Mouse (Mus musculus) thymus, adult 18-20 months (tissue): ENCODE data around the gene Kcnma1.

ENCODE experiments used
- DNase-seq, 2 experiments: peaks; one replicate each; pipeline ENCODE4 v3.0.0; 2022; ENCODE audit warnings: mixed read lengths in 2 of 2

Gene Kcnma1

DNA sequence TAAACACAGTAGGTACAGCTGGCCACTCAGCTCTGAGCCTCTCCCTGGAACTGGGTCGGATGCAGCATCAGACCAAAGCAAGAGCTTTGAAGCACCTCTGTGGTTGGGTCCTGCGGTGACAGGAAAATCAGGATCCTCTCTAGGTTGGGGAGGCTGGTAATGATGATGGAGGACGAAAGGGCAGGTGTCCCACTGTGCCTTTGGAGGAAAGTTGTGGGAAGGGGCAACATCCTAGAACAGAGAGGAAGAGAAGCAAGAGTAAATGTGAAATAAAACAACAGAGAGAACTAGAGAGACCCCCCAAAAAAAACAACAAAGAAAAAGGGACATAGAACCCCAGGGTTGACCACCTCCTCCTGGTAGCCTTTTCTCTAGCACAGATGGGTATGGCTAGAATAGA lies at the start of gene Kcnma1:
Kcnma1 (minus strand) TSS at position 101 of the 400 bp plus-strand sequence.
- DNase-seq, result no peak

- no peak for DNase-seq
Observed at GRCm38 (mm10) chr14:24059747-24060146, 45.5 kb upstream of the Kcnma1 start.

GRCm38 (mm10) chr14:24059287-24059686 lies 45.0 kb upstream of the Kcnma1 start:
- DNase-seq, result no peak

GRCm38 (mm10) chr14:24051821-24052220 lies 37.5 kb upstream of the Kcnma1 start:
- DNase-seq, result no peak

- DNase-seq, result no peak
Observed at GRCm38 (mm10) chr14:24036609-24037008, 22.3 kb upstream of the Kcnma1 start.

- DNase-seq, result no peak
Observed at GRCm38 (mm10) chr14:24036208-24036535, 21.9 kb upstream of the Kcnma1 start.

GRCm38 (mm10) chr14:24035486-24036207 lies 21.4 kb upstream of the Kcnma1 start:
- DNase-seq, result no peak

DNA sequence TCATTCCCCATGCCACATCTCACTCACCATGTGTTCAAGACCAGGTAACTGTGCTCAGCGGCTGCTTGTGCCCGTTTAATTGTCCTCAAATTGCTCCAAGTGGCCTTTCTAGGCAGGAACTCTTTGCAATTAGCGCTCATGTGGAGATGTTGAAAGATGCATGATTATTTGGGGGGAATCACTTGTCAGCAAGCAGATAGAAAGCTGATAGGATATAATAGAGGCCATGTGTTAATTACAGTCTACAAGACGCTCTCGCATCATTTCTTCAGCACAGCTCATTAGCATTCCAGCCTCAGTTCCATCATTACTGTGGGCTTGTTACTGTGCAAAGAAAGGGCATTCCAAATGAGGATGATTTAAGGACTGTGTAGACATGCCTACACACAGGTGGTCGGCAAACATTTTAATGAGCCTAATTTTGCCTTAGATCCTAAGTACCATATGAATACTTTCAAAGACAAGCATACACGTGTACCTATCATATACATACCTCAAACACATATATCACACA lies 18.6 kb upstream of the Kcnma1 start:
- DNase-seq, result no peak

DNA sequence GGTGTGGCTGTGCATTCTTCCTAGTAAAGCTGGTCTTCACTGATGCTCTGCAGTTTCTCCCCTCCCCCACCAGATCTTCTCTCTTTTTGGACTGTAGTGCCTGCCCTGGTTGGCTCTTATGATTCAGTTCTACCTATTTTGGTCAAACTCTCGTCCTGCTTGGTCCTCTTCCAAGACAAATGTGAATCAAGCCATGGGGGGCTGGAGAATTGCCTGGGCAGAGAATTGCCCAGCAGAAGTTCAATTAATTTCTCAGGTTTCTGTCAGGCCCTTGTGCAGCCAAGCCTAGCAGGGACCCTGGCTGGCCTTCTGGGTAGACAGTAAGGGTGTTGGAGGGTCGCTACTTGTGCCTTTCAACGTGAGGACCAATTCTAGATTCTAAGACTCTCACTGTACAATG lies 17.9 kb upstream of the Kcnma1 start:
- no peak for DNase-seq

DNA sequence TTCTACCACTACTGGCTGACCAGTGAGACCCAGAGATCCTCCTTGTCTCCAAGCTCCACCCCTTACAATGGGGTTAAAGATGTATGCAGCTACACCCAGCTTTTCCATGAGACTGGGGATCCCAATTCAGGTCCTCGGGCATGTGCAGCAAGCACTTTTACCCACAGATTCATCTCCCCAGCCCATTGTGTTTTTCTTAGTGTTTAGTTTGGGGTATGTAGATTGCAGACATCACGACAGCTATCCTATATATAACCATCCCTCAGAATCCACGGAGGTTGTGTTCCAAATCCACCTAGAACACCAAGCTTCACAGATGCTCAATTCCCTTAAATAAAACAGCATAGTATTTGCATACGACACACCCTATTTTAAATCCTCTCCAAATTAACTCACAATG lies 6.4 kb upstream of the Kcnma1 start:
- DNase-seq, result no peak

DNA sequence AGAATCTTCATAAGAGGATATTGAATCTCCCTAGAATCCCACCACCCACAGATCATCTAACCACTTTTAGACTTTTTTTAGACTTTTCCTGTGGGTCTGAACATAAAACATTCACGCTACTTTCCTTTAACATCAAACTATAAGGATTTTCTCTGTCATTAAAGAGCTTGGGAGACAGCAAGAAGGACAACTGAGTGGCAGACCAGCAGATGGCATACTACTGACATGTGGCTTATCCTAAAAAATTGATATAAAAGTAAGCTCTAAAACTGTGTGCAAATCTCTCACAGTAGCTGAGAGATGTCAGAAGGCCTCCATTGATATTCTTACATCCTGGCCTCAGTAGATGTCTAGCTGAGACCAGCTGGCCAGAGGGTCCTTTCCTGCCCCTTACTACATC lies 4.3 kb downstream of the Kcnma1 start:
- no peak for DNase-seq

DNA sequence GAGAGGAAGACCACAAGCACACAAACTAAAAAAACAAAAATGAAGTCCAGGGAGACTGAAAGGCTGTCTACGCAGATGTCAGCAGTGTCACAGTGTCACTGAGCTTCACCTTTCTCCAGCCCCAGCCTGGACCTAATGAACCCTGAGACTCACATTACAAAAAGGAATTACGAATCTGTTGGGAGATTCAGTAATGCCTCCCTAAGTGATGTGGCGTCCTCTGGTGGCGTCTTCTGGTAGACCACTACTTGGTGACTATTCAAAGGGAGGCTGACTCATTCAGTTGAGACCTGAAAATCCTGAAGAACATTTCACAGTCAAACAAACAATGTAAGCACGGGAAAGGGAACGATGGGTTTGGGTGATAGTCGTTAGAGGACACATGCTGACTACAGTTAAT lies 6.0 kb downstream of the Kcnma1 start:
- DNase-seq, result no peak

DNA sequence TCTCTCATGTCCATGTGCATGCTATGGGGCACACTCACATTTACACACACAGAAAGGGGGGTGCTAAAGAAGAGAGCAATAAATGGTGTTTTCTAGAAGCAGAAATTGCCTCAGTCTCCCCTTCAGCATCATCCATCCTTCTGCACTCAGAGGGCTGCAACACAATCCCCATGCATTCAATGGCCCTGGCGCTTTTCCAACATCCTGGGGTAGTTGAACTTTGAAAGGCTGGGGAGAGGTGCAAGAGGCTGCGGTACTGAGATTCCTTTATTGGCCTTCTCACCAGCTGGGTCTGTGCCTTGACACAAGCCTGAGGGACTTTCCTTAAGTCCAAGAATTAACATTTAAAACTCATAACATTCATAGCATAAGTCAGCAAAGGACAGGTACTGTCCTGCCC lies 8.0 kb downstream of the Kcnma1 start:
- no peak for DNase-seq

GRCm38 (mm10) chr14:24004471-24005271 lies 9.6 kb downstream of the Kcnma1 start:
- no peak for DNase-seq

DNA sequence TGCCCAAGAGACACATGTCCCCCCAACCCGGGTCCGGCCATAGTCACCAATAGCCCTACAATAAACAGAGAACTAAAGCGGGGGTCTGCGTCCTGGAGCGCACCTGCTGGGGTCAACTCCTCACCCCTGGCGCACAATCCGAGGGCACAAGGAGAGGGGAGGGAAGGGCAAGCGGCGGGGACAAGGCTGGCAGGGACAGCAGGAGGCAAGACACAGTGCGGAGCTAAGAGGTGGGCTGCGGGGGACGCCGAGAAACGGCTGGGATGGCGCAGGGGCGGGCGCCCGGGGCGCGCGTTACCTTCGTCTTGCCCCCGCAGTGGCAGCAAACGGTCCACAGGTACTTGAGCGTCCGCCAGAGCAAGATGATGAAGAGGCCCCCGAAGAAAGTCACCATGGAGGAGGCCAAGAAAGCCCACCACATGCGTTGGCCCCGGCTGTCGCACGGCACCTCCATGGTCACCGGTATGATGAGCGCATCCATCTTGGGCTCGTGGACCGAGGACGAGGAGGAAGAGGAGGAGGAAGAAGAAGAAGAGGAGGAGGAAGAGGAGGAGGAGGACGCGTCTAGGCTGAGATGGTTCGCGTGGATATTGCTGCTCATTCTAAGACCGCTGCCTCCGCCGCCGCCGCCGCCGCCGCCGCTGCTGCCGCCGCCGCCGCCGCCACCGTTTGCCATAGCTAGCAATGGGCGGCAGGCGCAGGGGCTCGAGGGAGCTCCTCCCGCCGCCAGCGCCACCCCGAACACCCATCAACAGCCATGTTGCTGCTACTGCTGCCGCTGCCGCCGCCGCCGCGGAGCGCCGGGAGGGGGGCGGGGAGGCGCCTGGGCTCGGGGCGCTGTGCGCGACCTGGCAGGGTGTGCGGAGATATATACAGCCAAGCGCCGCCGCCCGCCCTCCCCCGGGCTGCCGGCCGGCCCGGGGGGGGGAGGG lies 10.6 kb downstream of the Kcnma1 start:
- no peak for DNase-seq

DNA sequence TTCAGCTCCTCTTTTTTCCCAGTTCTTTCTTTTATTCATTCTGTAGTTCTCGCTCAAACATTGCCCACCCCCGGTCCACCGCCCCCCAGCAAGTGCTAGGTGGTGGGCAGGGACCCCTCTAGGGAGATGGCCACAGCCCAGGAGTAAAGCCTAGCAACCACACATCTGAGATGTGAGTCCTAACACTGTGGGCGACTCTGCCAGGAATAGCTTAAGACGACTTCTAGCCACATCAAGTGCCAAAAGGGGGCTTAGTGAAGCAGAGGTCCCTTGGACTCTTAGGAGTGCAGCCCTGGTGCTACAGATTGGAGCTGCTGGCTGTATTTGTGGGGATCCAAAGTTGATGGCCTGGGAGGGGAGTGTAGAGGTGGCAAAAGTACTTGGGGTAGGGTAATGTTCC lies 11.6 kb downstream of the Kcnma1 start:
- no peak for DNase-seq

DNA sequence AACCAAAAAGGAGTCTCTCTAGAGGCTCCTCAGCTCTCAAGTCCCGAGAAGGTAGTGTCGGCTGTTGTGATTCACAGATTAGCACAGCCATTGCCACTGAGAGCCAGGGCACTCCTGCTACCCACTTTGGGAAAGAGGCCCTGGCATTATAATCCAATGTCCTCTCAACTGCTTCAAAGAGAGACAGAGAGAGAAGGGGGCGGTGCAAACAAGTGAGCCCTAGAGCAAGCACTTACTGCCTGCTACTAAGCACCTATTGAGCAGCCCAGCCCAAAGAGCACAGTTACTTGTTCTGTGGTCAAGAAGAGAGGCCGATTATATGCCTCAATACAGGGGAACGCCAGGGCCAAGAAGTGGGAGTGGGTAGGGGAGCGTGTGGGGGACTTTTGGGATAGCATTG lies 16.4 kb downstream of the Kcnma1 start:
- DNase-seq, result no peak

DNA sequence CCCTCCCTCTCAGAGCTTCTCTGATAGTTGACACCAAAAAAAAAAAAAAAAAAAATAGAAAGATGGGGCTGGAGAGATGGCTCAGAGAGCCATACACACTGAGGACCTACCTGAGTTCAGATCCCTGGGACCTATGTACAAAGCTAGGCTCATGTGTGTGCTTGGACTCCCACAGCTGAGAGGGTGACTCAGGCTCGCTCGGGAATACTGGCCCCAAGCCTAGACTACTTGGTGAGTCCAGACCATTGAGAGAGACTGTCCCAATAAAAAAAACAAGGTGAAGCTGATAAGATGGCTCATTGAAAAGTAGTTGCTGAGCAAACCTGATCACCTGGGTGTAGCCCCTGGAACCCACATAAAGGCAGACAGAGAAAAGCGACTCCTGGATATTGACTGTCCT lies 18.5 kb downstream of the Kcnma1 start:
- DNase-seq, result no peak

GRCm38 (mm10) chr14:23990871-23991270 lies 23.4 kb downstream of the Kcnma1 start:
- no peak for DNase-seq

- no peak for DNase-seq
Observed at GRCm38 (mm10) chr14:23989696-23990095, 24.6 kb downstream of the Kcnma1 start.

- no peak for DNase-seq
Observed at GRCm38 (mm10) chr14:23982205-23982604, 32.1 kb downstream of the Kcnma1 start.

DNA sequence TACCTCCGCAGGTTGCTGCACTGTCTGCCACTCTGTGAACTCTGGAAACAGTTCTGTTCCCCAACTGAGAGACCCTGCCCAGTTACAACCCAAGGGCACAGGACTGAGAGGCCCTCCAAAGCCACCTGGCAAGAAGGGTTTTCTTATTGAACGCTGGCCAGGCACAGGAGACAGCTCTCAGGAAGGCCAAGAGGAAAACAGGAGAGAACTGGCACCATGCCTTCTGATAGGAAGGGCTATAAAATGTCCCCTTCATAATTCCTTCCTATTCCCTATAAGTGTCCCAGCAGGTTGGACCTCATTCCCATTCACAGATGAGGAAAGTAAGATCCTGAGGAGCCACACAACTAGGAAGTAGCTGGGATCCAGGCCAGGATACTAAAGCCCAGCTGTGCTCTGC lies 39.6 kb downstream of the Kcnma1 start:
- no peak for DNase-seq

GRCm38 (mm10) chr14:23966471-23966870 lies 47.8 kb downstream of the Kcnma1 start:
- DNase-seq, result no peak
